Mouse (Mus musculus): ENCODE results near the gene Oxgr1. TPM values are rescaled to one million over a fixed set of nuclear protein-coding genes. Genes with fewer than 3 reads are reported as not detected.

Oxgr1 gene
- polyA plus RNA-seq, 1 experiment from 2014 or later = 9.3 TPM

GRCm38 (mm10) chr14:120005153-120005552, 37.1 kb downstream of the Oxgr1 start:
- peak; percentile 75 for DNase-seq (ENCODE audit: low spot score)
- peak; percentile 75 for TF ChIP-seq CTCF (IDR thresholded peaks at IDR 0.05; ENCODE audit: low read depth)

GRCm38 (mm10) chr14:120003661-120004060, 38.6 kb downstream of the Oxgr1 start:
- no peak overlapping the region for H3K4me3 ChIP-seq (replicated peaks; ENCODE audit: low read depth, low read length)
- H3K27ac ChIP-seq = no peak overlapping the region
- no peak overlapping the region for H3K4me2 ChIP-seq (ENCODE audit: low read length)
- ATAC-seq (replicated peaks; ENCODE audit: low FRiP score, low read depth) (no peak), DNase-seq (ENCODE audit: low spot score) (no peak)
- H3K9ac ChIP-seq (ENCODE audit: low read depth, low read length) = no peak overlapping the region
- no peaks in the 10 kb centered on the region for H3K27me3 ChIP-seq (ENCODE audit: insufficient read depth, low read length)
- H3K9me3 ChIP-seq (replicated peaks; ENCODE audit: low read length) = no peaks in the 10 kb centered on the region
- H3K36me3 ChIP-seq (ENCODE audit: insufficient read depth, low read length) = no peaks in the 10 kb centered on the region
- TF ChIP-seq CTCF (IDR thresholded peaks at IDR 0.05; ENCODE audit: low read depth) = no peak
- WGBS = 76% methylated on average over 7 of the region's 7 CpGs
- no peaks in the 10 kb centered on the region for H3K4me1 ChIP-seq (replicated peaks; ENCODE audit: insufficient read depth, low read length)

More at GRCm38 (mm10) chr14:120005153-120005552, 37.1 kb downstream of the Oxgr1 start:
- Histone ChIP-seq H3K9me3 (replicated peaks; ENCODE audit: low read length) (no peaks in the 10 kb centered on the region), H3K36me3 (ENCODE audit: insufficient read depth, low read length) (no peaks in the 10 kb centered on the region), H3K4me2 (ENCODE audit: low read length) (no peak overlapping the region), H3K27ac (no peak overlapping the region), H3K27me3 (ENCODE audit: insufficient read depth, low read length) (no peaks in the 10 kb centered on the region), H3K4me3 (replicated peaks; ENCODE audit: low read depth, low read length) (no peak overlapping the region), H3K9ac (ENCODE audit: low read depth, low read length) (no peak overlapping the region), H3K4me1 (replicated peaks; ENCODE audit: insufficient read depth, low read length) (no peaks in the 10 kb centered on the region)
- ATAC-seq (replicated peaks; ENCODE audit: low FRiP score, low read depth) = no peak
- WGBS = 22% methylated on average over 1 of the region's 1 CpGs

- no peaks in the 10 kb centered on the region for H3K9me3 ChIP-seq (replicated peaks; ENCODE audit: low read length)
- no peak for DNase-seq (ENCODE audit: low spot score)
- WGBS = 66% methylated on average over 4 of the region's 4 CpGs
- no peaks in the 10 kb centered on the region for H3K36me3 ChIP-seq (ENCODE audit: insufficient read depth, low read length)
- no peak overlapping the region for H3K27ac ChIP-seq
- no peaks in the 10 kb centered on the region for H3K27me3 ChIP-seq (ENCODE audit: insufficient read depth, low read length)
- H3K9ac ChIP-seq (ENCODE audit: low read depth, low read length) = no peak overlapping the region
- H3K4me3 ChIP-seq (replicated peaks; ENCODE audit: low read depth, low read length) = no peak overlapping the region
- no peak for ATAC-seq (replicated peaks; ENCODE audit: low FRiP score, low read depth)
- TF ChIP-seq CTCF (IDR thresholded peaks at IDR 0.05; ENCODE audit: low read depth) = no peak
- no peak overlapping the region for H3K4me2 ChIP-seq (ENCODE audit: low read length)
- no peaks in the 10 kb centered on the region for H3K4me1 ChIP-seq (replicated peaks; ENCODE audit: insufficient read depth, low read length)
Measured at GRCm38 (mm10) chr14:120002673-120003072, 39.6 kb downstream of the Oxgr1 start.

- Histone ChIP-seq H3K4me1 (replicated peaks; ENCODE audit: insufficient read depth, low read length) (0 out of 2 replicates have a peak, but pooled peaks cover 7% of the 10 kb centered on the region), H3K9me3 (replicated peaks; ENCODE audit: low read length) (no peaks in the 10 kb centered on the region), H3K27me3 (ENCODE audit: insufficient read depth, low read length) (no peaks in the 10 kb centered on the region), H3K4me2 (ENCODE audit: low read length) (no peak overlapping the region), H3K4me3 (replicated peaks; ENCODE audit: low read depth, low read length) (no peak overlapping the region), H3K9ac (ENCODE audit: low read depth, low read length) (no peak overlapping the region), H3K27ac (no peak overlapping the region), H3K36me3 (ENCODE audit: insufficient read depth, low read length) (no peaks in the 10 kb centered on the region)
- ATAC-seq (replicated peaks; ENCODE audit: low FRiP score, low read depth) (no peak), DNase-seq (ENCODE audit: low spot score) (no peak)
- 64% methylated on average over 10 of the region's 10 CpGs for WGBS
- no peak for TF ChIP-seq CTCF (IDR thresholded peaks at IDR 0.05; ENCODE audit: low read depth)
Measured at GRCm38 (mm10) chr14:119989651-119990050, 52.6 kb downstream of the Oxgr1 start.

GRCm38 (mm10) chr14:119988937-119989645, 53.1 kb downstream of the Oxgr1 start:
- TF ChIP-seq CTCF (IDR thresholded peaks at IDR 0.05; ENCODE audit: low read depth) = no peak
- Histone ChIP-seq H3K4me2 (ENCODE audit: low read length) (no peak overlapping the region), H3K9ac (ENCODE audit: low read depth, low read length) (no peak overlapping the region), H3K36me3 (ENCODE audit: insufficient read depth, low read length) (no peaks in the 10 kb centered on the region), H3K4me1 (replicated peaks; ENCODE audit: insufficient read depth, low read length) (0 out of 2 replicates have a peak, but pooled peaks cover 7% of the 10 kb centered on the region), H3K27ac (peak overlapping the region; percentile 71; the same call in 1 of the 2 replicates), H3K27me3 (ENCODE audit: insufficient read depth, low read length) (no peaks in the 10 kb centered on the region), H3K4me3 (replicated peaks; ENCODE audit: low read depth, low read length) (no peak overlapping the region), H3K9me3 (replicated peaks; ENCODE audit: low read length) (no peaks in the 10 kb centered on the region)
- WGBS = 34% methylated on average over 7 of the region's 7 CpGs
- DNase-seq (ENCODE audit: low spot score) (peak; percentile 82), ATAC-seq (replicated peaks; ENCODE audit: low FRiP score, low read depth) (0 out of 2 replicates have a peak, but pooled peaks have one; percentile 14)

GRCm38 (mm10) chr14:119987257-119987656, 55.0 kb downstream of the Oxgr1 start:
- peak; percentile 75 for ATAC-seq (replicated peaks; ENCODE audit: low FRiP score, low read depth)
- TF ChIP-seq CTCF (IDR thresholded peaks at IDR 0.05; ENCODE audit: low read depth) = no peak
- no peak overlapping the region for H3K9ac ChIP-seq (ENCODE audit: low read depth, low read length)

More at GRCm38 (mm10) chr14:119987257-119987656, 55.0 kb downstream of the Oxgr1 start:
- H3K36me3 ChIP-seq (ENCODE audit: insufficient read depth, low read length) = no peaks in the 10 kb centered on the region
- no peaks in the 10 kb centered on the region for H3K9me3 ChIP-seq (replicated peaks; ENCODE audit: low read length)
- H3K4me1 ChIP-seq (replicated peaks; ENCODE audit: insufficient read depth, low read length) = 0 out of 2 replicates have a peak, but pooled peaks cover 7% of the 10 kb centered on the region
- 50% methylated on average over 1 of the region's 1 CpGs for WGBS
- no peak overlapping the region for H3K4me3 ChIP-seq (replicated peaks; ENCODE audit: low read depth, low read length)
- no peak overlapping the region for H3K4me2 ChIP-seq (ENCODE audit: low read length)
- DNase-seq (ENCODE audit: low spot score) = peak; percentile 46
- H3K27me3 ChIP-seq (ENCODE audit: insufficient read depth, low read length) = no peaks in the 10 kb centered on the region
- peak overlapping the region; percentile 47 for H3K27ac ChIP-seq
